Mouse (Mus musculus): ENCODE measurements at regions not wholly inside any gene's neighbourhood (a gene's known extent, or its start where the extent isn't known, plus 50 kb on each side); places are given as distances from the start of the nearest gene placed in this dataset.

- no peak for TF ChIP-seq CTCF (IDR thresholded peaks at IDR 0.05; ENCODE audit: low read depth)
- TF ChIP-seq EP300 (IDR thresholded peaks at IDR 0.05; ENCODE audit: low read depth), result no peak
Observed at GRCm38 (mm10) chr4:31826661-31827060, 137.2 kb upstream of the Map3k7 start.

Data from liver, postnatal 0 days (tissue).